Mouse (Mus musculus) intestine, embryonic 16.5 days (tissue): Measurements from ENCODE around the gene Mmab. TPM values are rescaled to one million over a fixed set of nuclear protein-coding genes. Genes with fewer than 3 reads are reported as not detected.

Source experiments
- ATAC-seq: fragments of 200-750 bp; cut with Nextera tagmentation; 2 replicates; pipeline ENCODE4 v1.8.0; 2017; ENCODE audit warnings: moderate TSS enrichment, moderate library complexity
- H3K27ac ChIP-seq: fragments of 300-500 bp; sonication (generic); 2 replicates; pipeline ENCODE4 v1.5.1; 2014; ENCODE audit warnings: mild to moderate bottlenecking, low read length
- H3K27me3 ChIP-seq: fragments of 300-500 bp; sonication (generic); replicated peaks from 2 replicates; pipeline ENCODE4 v1.6.1; 2014; ENCODE audit warnings: low read length, control low read depth, mixed read lengths; ENCODE audit not compliant: control insufficient read depth, insufficient read depth
- H3K36me3 ChIP-seq: fragments of 300-500 bp; sonication (generic); 2 replicates; pipeline ENCODE4 v1.6.1; 2014; ENCODE audit warnings: low read length, control low read depth; ENCODE audit not compliant: control insufficient read depth, insufficient read depth
- H3K4me1 ChIP-seq: fragments of 300-500 bp; sonication (generic); 2 replicates; pipeline ENCODE4 v1.6.1; 2014; ENCODE audit warnings: low read length, control low read depth, mixed read lengths; ENCODE audit not compliant: control insufficient read depth, insufficient read depth
- H3K4me2 ChIP-seq: fragments of 300-500 bp; sonication (generic); 2 replicates; pipeline ENCODE4 v1.6.1; 2014; ENCODE audit warnings: low read depth, low read length, control low read depth
- H3K4me3 ChIP-seq: fragments of 300-500 bp; sonication (generic); 2 replicates; pipeline ENCODE4 v1.5.1; 2014; ENCODE audit warnings: mild to moderate bottlenecking, low read length
- H3K9ac ChIP-seq: fragments of 300-500 bp; sonication (generic); 2 replicates; pipeline ENCODE4 v1.6.1; 2014; ENCODE audit warnings: low read depth, low read length
- H3K9me3 ChIP-seq: fragments of 300-500 bp; sonication (generic); 2 replicates; pipeline ENCODE4 v1.6.1; 2016; ENCODE audit warnings: low read length, control low read depth; ENCODE audit not compliant: control insufficient read depth
- WGBS: fragments of 180-500 bp; shearing (Covaris S2); extraction: QIAGEN DNeasy Blood & Tissue Kit; methylation state at CpG from one replicate; pipeline ENCODE4 v1.1.7; 2014; 5-methylcytosine and 5-hydroxymethylcytosine counted together
- polyA plus RNA-seq: library from polyadenylated mRNA; unstranded; fragments of >200 nt; fragmentation: Nextera tagmentation; extraction: Ambion mirVana; gene quantifications from 2 replicates; pipeline ENCODE4 v1.2.1, GENCODE M21; 2015

Gene Mmab
- polyA plus RNA-seq, 1 experiment from 2014 or later: 34.6 TPM

DNA sequence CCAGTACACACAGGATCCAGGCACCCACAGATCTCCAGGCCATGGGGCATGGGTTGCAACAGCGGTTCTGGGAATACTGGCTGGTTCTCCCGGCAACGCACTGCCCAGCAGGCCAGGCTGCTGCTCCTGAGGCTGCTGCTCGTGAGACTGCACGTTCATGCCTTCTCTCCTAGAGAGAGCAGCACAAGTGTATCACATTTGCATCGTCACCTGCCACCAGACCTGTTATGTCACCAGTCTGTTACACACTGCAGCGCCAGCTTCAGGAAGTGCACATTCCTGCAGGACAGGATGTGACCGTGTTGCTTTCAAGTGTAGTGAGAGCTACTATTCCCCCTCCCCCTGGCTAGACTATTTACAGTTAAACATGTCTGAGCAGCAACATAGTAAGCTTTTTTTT is 27.0 kb downstream of the Mmab start:
- Histone ChIP-seq H3K27ac (no peak overlapping the region), H3K4me2 (no peak overlapping the region), H3K27me3 (no peaks in the 10 kb centered on the region), H3K36me3 (peaks cover 30% of the 10 kb centered on the region), H3K9me3 (no peaks in the 10 kb centered on the region), H3K9ac (no peak overlapping the region), H3K4me3 (no peak overlapping the region), H3K4me1 (peaks cover 6% of the 10 kb centered on the region; the same call in 1 of the 2 replicates)
- 83% methylated on average over 8 of the region's 8 CpGs for WGBS
- ATAC-seq: no peak

DNA sequence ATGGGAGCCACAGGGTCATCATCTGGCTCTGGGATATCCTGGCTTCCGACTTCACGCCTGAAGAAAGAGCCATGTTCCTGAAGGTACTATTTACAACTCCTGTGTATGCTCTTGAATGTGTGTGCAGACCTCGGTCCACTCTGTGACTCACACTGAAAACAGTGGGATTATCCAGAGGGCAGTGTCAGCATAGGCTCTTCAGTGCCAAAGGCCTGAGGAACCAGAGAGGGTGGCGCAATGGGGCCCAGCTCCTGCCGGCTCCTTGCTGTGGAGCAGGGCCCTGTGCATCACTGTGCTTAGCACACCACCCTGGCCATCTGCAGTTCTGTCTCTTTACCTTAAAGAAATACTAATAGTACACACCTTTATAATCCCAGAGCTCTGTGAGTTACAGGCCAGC is 28.3 kb downstream of the Mmab start:
- Histone ChIP-seq H3K9me3 (no peaks in the 10 kb centered on the region), H3K4me3 (no peak overlapping the region), H3K27me3 (no peaks in the 10 kb centered on the region), H3K27ac (no peak overlapping the region), H3K36me3 (peaks cover 36% of the 10 kb centered on the region), H3K4me1 (peaks cover 6% of the 10 kb centered on the region; the same call in 1 of the 2 replicates), H3K9ac (no peak overlapping the region), H3K4me2 (no peak overlapping the region)
- 95% methylated on average over 5 of the region's 5 CpGs for WGBS
- no peak for ATAC-seq

DNA sequence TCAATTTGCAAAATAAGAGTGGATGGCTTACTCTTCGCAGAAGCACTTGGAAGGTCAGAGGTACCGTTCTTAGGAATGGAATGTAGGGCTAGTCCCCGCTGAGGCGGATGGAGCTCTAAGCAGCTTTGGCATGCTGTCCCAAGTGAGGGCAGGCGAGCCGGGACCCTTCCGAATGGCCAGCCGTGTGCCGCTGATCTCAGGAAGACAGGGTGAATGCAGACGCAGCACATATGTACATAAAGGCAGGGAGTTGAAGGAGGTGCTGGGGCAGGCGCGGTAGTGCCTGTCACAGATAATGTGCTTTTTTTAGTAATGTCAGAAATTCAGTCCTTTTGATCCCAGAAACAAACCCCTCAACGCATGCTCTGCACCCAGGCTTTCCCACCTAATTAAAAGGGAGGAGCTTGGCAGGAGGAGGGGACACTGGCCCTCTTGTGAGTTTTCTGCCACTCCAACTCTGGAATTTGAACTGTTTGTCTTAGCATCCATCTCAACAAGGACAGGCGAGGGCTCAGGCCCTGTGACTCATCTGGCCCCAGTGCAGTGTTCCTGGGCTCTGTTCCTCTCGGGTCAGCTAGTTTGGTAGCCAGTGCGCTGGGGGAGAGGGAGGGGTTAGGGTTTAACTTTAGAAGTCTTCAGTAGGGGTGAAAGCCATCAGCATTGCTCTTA is 30.7 kb downstream of the Mmab start:
- ATAC-seq: 0 out of 2 replicates have a peak, but pooled peaks have one; percentile 38
- 60% methylated on average over 16 of the region's 16 CpGs for WGBS

DNA sequence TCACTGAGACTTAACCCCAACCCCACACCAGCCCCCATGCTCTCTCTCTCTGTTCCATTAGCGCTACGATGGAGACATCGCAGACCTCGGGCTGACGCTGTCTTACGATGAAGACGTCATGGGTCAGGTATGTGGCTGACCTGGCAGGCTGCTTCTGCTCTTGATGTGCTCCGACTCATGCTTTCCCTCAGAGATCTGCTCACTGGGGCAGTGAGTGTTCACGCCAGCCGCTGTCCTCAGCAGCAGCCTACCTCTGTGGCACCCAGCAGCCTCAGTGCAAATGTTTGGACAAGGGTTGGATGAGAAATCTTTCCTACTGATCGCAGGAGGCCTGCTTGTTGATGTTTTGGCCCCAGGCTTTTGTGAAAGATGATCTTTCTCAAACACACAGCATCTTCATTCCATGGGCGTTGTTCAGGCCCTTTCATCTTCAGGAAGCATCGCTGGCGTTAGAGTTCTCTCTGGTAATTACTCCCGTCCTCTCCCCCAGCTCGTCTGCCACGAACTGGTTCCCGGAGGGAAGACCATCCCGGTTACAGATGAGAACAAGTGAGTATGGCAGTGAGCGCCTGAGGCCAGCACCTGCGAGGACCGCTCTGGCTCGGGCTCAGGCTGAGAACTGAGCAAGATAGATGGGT is 31.4 kb downstream of the Mmab start:
- Histone ChIP-seq H3K9me3 (no peaks in the 10 kb centered on the region), H3K27me3 (no peaks in the 10 kb centered on the region), H3K4me3 (no peak overlapping the region), H3K36me3 (peaks cover 55% of the 10 kb centered on the region), H3K27ac (no peak overlapping the region), H3K9ac (no peak overlapping the region), H3K4me1 (peaks cover 6% of the 10 kb centered on the region; the same call in 1 of the 2 replicates), H3K4me2 (no peak overlapping the region)
- 0 out of 2 replicates have a peak, but pooled peaks have one; percentile 32 for ATAC-seq
- 66% methylated on average over 23 of the region's 23 CpGs for WGBS

More for the DNA sequence above, 30.7 kb downstream of the Mmab start:
- no peak overlapping the region; the same call in 1 of the 2 replicates for H3K9ac ChIP-seq
- no peak overlapping the region for H3K27ac ChIP-seq
- H3K4me2 ChIP-seq: no peak overlapping the region
- H3K9me3 ChIP-seq: no peaks in the 10 kb centered on the region
- H3K4me1 ChIP-seq: peaks cover 6% of the 10 kb centered on the region; the same call in 1 of the 2 replicates
- no peak overlapping the region for H3K4me3 ChIP-seq
- H3K36me3 ChIP-seq: peaks cover 49% of the 10 kb centered on the region
- no peaks in the 10 kb centered on the region for H3K27me3 ChIP-seq

DNA sequence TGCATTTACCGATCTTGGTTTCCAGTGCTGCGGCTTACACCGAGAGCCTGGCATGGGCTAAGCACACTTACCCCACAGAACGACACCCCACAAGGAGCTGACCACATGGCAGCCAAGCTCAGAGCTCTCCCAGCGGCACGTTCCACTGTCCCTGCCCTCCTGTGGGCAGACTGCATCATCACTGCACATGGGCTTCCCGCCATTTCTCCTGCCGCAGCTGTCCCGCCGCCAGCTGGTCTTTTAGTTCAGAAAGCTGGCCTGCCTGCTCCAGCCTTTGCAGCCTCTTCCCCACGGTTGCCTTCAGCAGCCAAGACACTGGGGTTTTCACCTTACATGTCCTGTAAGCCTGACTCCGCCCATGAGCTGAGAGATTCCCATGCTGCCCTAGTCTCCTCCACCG is 33.4 kb downstream of the Mmab start:
- H3K4me2 ChIP-seq: no peak overlapping the region
- no peak for ATAC-seq
- H3K27me3 ChIP-seq: no peaks in the 10 kb centered on the region
- H3K9me3 ChIP-seq: no peaks in the 10 kb centered on the region
- peaks cover 56% of the 10 kb centered on the region for H3K36me3 ChIP-seq
- 92% methylated on average over 13 of the region's 13 CpGs for WGBS
- no peak overlapping the region for H3K4me3 ChIP-seq
- peaks cover 6% of the 10 kb centered on the region; the same call in 1 of the 2 replicates for H3K4me1 ChIP-seq
- H3K27ac ChIP-seq: no peak overlapping the region
- no peak overlapping the region for H3K9ac ChIP-seq

DNA sequence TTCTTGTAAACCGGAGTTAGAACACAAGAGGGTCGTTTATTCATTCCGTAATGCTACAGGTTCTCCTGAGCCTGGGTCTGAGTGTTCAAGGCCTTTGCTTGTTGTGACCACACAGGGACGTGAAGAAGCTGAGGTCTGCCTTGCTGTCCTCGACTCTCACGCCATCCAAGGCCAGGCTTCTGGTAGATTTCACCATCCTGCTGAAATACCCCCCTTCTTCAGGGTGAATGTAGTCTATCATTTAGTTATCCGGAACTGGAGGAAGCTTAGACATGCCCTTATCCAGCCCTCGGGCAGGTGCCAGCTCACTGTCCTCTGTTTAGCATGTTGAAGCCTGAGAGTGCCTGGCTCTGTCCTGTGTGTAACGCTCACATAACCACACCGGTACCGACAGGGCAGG is 35.0 kb downstream of the Mmab start:
- no peaks in the 10 kb centered on the region for H3K9me3 ChIP-seq
- no peaks in the 10 kb centered on the region for H3K27me3 ChIP-seq
- H3K9ac ChIP-seq: no peak overlapping the region
- WGBS: 93% methylated on average over 11 of the region's 11 CpGs
- H3K27ac ChIP-seq: no peak overlapping the region
- no peak for ATAC-seq
- peaks cover 60% of the 10 kb centered on the region for H3K36me3 ChIP-seq
- peaks cover 6% of the 10 kb centered on the region; the same call in 1 of the 2 replicates for H3K4me1 ChIP-seq
- no peak overlapping the region for H3K4me3 ChIP-seq
- no peak overlapping the region for H3K4me2 ChIP-seq

DNA sequence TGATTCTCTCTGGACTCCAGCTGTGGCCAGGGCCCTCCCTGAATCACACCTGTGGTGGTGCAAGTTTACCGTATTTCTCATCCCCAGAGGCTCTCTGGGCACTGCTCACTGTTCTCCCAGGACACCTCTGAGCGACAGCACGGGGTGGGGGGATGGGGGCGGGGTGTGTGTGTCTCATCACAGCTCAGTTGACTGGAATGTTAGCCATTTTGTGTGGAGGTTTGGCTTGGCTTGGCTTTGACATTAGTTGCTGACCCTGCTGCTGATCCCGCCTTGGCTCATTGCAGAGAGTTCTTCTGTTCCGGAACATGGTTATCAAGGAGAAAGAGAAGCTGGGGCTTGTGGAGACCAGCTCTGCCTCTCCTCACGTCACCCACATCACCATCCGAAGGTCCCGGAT is 36.0 kb downstream of the Mmab start:
- no peaks in the 10 kb centered on the region for H3K9me3 ChIP-seq
- H3K9ac ChIP-seq: no peak overlapping the region
- H3K4me1 ChIP-seq: no peaks in the 10 kb centered on the region
- ATAC-seq: no peak
- no peak overlapping the region for H3K4me3 ChIP-seq
- no peaks in the 10 kb centered on the region for H3K27me3 ChIP-seq
- H3K27ac ChIP-seq: no peak overlapping the region
- WGBS: 88% methylated on average over 9 of the region's 9 CpGs
- H3K4me2 ChIP-seq: no peak overlapping the region
- peaks cover 66% of the 10 kb centered on the region for H3K36me3 ChIP-seq

DNA sequence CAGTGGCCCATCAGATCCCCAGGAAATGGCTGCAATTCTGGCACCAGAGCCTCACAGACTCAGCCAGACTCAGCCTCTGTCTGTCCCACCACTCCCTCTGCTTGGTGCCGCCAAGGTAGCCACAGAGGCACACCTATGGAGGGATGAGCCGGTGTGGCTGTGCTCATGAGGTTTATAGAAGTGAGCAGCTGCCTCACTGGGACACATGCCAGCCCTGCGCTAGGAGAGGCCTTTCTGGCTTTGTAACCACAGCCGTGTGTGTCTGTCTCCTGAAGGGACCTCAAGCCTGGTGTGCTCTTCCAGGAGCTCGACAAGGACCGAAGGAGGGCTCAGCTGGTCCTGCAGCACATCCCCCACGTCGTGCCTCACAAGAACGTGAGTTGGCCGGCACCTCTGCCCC is 36.6 kb downstream of the Mmab start:
- Histone ChIP-seq H3K27ac (no peak overlapping the region), H3K9me3 (no peaks in the 10 kb centered on the region), H3K36me3 (peaks cover 61% of the 10 kb centered on the region), H3K4me2 (no peak overlapping the region), H3K27me3 (no peaks in the 10 kb centered on the region), H3K4me1 (no peaks in the 10 kb centered on the region), H3K9ac (no peak overlapping the region), H3K4me3 (no peak overlapping the region)
- 81% methylated on average over 10 of the region's 10 CpGs for WGBS
- no peak for ATAC-seq

DNA sequence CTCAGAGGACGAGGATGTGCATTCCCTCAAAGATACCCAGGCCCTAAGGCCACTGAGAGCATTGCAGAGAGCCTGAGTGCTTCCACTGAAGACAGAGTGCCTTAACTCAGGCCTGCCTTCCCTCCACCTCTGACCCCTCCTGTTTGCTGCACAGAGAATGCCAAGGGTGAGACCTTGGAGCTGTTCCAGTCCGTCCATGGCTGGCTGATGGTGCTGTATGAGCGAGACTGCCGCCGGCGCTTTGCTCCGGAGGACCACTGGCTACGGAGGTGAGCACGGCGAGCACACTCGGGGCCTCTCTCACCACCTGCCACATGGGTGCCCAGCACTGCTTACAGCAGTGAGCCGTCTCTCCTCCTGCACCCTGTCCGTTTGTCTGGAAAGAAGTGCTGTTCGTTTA is 37.3 kb downstream of the Mmab start:
- no peak for ATAC-seq
- no peaks in the 10 kb centered on the region for H3K27me3 ChIP-seq
- H3K9me3 ChIP-seq: no peaks in the 10 kb centered on the region
- no peak overlapping the region for H3K4me2 ChIP-seq
- H3K9ac ChIP-seq: no peak overlapping the region
- WGBS: 94% methylated on average over 14 of the region's 14 CpGs
- peaks cover 61% of the 10 kb centered on the region for H3K36me3 ChIP-seq
- H3K4me3 ChIP-seq: no peak overlapping the region
- H3K4me1 ChIP-seq: no peaks in the 10 kb centered on the region
- H3K27ac ChIP-seq: no peak overlapping the region
